Mouse (Mus musculus) G1E (cell line): ENCODE data around the gene Pfkl. TPM values are rescaled to one million over a fixed set of nuclear protein-coding genes. Genes with fewer than 3 reads are reported as not detected.
"Not testable (repeated sequence)": the region's sequence is repeated elsewhere in the genome, so short reads cannot be mapped to it uniquely, and the experiment has no call there.

Experiments used
- ATAC-seq: 2 replicates; pipeline ENCODE4 v1.8.0; 2016; ENCODE audit warnings: mild to moderate bottlenecking; ENCODE audit not compliant: insufficient number of reproducible peaks, poor library complexity, low FRiP score, severe bottlenecking; ENCODE audit errors: extremely low read depth
- DNase-seq: peaks from one replicate; pipeline ENCODE4 v3.0.0; 2012; ENCODE audit warnings: low spot score
- H3K27me3 ChIP-seq: 2 replicates; pipeline ENCODE4 v1.6.1; 2012; ENCODE audit warnings: mild to moderate bottlenecking, low read length, inconsistent platforms; ENCODE audit not compliant: insufficient read depth
- H3K36me3 ChIP-seq: replicated peaks from 2 replicates; pipeline ENCODE3; 2012; ENCODE audit warnings: mild to moderate bottlenecking, inconsistent platforms
- H3K4me1 ChIP-seq: 2 replicates; pipeline ENCODE4 v1.6.1; 2012; ENCODE audit warnings: low read depth, low read length, inconsistent platforms, mixed read lengths; ENCODE audit not compliant: insufficient read depth
- H3K4me3 ChIP-seq: 2 replicates; pipeline ENCODE4 v1.5.1; 2012; ENCODE audit warnings: low read depth, mild to moderate bottlenecking, inconsistent platforms, low read length, moderate library complexity, mixed read lengths
- H3K9me3 ChIP-seq: replicated peaks from 2 replicates; pipeline ENCODE4 v1.6.1; 2012; ENCODE audit warnings: inconsistent platforms
- CTCF ChIP-seq: IDR thresholded peaks from 2 replicates; pipeline ENCODE4 v1.5.1; 2012; ENCODE audit warnings: low read depth, low read length, inconsistent platforms, mixed read lengths
- GATA1 ChIP-seq: IDR thresholded peaks from 2 replicates; pipeline ENCODE4 v1.6.1; 2012; ENCODE audit warnings: borderline replicate concordance, low read length, inconsistent platforms, mixed read lengths
- GATA2 ChIP-seq: IDR thresholded peaks from 2 replicates; pipeline ENCODE4 v1.6.1; 2012; ENCODE audit warnings: low read depth, low read length, inconsistent platforms, borderline replicate concordance
- POLR2AphosphoS5 ChIP-seq: IDR thresholded peaks from 2 replicates; pipeline ENCODE4 v1.6.1; 2012; ENCODE audit warnings: low read depth, low read length, inconsistent platforms; ENCODE audit not compliant: insufficient replicate concordance
- TAL1 ChIP-seq: conservative IDR thresholded peaks from 2 replicates; pipeline ENCODE4 v1.6.1; 2012; ENCODE audit warnings: low read depth, low read length, inconsistent platforms, mixed read lengths
- polyA plus RNA-seq: library from polyadenylated mRNA; stranded (reverse); fragments of >175 nt; gene quantifications from 2 replicates; pipeline ENCODE4 v1.2.3, GENCODE M21; 2012
- total RNA-seq, 2 experiments: library from RNA; stranded (forward) in 1 of 2; stranded (reverse) in 1 of 2; fragments of 200-1000 nt in 1 of 2; fragments of >200 nt in 1 of 2; fragmentation: Nextera tagmentation in 1 of 2; gene quantifications; 2 replicates each; pipeline ENCODE4 v1.2.3; 2014 to 2017

The Pfkl gene
- total and polyA plus RNA-seq, 3 experiments: 38.5 to 182 (median 89.1) TPM

DNA sequence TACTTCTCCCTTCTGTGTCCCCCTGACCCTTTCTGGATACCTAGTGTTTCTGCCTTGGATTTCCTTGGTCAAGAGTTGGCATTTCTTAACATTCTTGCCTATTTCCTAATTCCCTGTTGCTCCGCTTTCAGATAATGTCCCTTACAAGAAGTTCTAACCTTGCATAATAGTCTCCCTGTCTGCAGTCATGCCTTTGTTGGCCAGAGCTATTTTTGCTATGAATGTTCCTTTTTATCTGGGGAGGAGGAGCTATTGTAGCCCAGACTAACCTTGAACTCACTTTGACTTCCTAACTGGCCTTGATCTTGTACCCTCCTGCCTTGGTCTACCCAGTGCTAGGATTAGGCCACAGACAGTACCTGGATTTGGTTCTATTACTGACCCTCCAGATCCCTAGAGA lies 5.6 kb upstream of the Pfkl start:
- DNase-seq (no peak), ATAC-seq (no peak)
- H3K36me3 ChIP-seq: no peaks in the 10 kb centered on the region
- H3K4me1 ChIP-seq: peaks cover 26% of the 10 kb centered on the region
- H3K9me3 ChIP-seq: peaks cover 5% of the 10 kb centered on the region; the same call in 1 of the 2 replicates
- H3K27me3 ChIP-seq: peaks cover 24% of the 10 kb centered on the region
- TF ChIP-seq GATA2: no peak
- no peak overlapping the region for H3K4me3 ChIP-seq

DNA sequence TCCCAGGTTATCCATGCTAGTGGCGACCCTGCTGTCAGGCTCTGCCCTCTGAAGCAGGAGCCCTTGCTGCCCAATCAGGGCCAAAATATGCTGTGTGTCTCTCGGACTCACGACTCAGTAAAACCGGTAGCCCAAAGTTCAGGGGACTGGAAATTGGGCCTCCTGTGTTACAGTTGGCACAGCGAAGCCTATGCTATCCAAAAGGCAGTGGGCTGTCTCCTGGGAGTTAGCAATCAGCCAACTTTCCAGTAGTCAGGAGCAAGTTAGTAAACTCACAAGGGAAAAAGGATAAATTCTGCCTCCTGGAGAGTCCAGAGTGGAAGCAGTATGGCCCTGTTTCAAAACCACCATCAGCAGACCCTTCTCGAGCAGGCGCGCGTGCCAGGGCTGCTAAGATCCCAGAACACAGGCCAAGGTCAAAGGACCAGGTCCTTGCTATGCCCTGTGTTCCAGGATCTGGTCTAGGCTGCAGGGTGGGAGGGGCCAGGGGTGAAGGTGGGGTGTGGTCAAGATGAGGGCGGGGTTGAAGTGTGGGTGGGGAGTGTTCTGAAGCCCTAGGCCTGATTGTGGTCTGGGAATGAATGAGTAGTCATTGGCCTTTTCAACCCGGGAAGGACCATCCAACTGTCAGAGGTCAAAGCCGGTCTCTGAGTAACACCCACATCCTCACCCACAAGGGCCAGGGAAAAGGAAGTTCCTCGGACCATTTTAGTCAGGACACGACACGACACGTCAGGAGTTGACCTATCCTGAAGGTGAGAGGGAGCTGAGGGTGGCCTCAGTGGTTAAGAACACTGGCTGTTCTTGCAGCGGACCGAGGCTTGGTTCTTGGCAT lies 3.0 kb upstream of the Pfkl start:
- TF ChIP-seq GATA2: no peak
- no peak for TF ChIP-seq POLR2AphosphoS5
- no peak for TF ChIP-seq GATA1
- no peak for TF ChIP-seq CTCF
- TF ChIP-seq TAL1: no peak
- H3K4me1 ChIP-seq: peaks cover 27% of the 10 kb centered on the region
- peaks cover 5% of the 10 kb centered on the region; the same call in 1 of the 2 replicates for H3K9me3 ChIP-seq
- no peak overlapping the region for H3K4me3 ChIP-seq
- DNase-seq: no peak
- peaks cover 22% of the 10 kb centered on the region for H3K27me3 ChIP-seq
- no peak for ATAC-seq
- H3K36me3 ChIP-seq: peaks cover 12% of the 10 kb centered on the region

DNA sequence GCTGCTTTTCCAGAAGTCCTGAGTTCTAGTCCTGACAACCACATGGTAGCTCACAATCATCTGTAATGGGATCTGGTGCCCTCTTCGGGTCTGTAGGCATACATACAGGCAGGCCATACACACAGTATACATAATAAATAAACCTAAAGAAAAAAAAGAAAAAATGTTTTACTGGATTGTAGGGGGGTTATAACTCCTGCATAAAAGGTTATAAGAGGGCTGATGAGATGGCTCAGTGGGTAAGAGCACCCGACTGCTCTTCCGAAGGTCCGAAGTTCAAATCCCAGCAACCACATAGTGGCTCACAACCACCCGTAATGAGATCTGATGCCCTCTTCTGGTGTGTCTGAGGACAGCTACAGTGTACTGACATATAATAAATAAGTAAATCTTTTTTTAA lies 1.2 kb upstream of the Pfkl start:
- H3K9me3 ChIP-seq, H3K27me3 ChIP-seq, H3K4me3 ChIP-seq, DNase-seq, ATAC-seq: not testable (repeated sequence)
- Histone ChIP-seq H3K36me3 (peaks cover 29% of the 10 kb centered on the region), H3K4me1 (peaks cover 44% of the 10 kb centered on the region)

DNA sequence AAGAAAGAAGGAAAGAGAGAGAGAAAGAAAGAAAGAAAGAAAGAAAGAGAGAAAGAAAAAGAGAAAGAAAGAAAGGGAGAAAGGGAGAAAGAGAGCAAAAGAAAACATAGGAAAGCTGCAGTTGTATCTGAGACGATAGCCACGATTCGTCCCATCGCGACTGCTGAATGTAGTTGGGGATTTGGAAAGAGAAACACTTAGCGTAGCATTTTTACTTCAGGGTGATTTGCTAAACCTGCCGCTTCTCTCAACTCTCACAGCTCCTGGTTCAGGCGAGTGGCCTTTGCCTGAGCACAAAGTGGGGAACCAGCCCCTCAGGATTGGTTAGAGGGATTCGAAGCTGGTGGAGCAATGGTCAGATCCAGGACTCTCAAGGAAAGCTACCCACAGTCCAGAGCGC lies 452 bp upstream of the Pfkl start:
- Histone ChIP-seq H3K4me3 (peak overlapping the region; percentile 64), H3K4me1 (peaks cover 52% of the 10 kb centered on the region), H3K27me3 (no peaks in the 10 kb centered on the region), H3K9me3 (peaks cover 5% of the 10 kb centered on the region; the same call in 1 of the 2 replicates), H3K36me3 (peaks cover 37% of the 10 kb centered on the region)
- DNase-seq: no peak
- no peak for ATAC-seq
- TF ChIP-seq POLR2AphosphoS5 (no peak), GATA1 (no peak), TAL1 (no peak), CTCF (no peak), GATA2 (no peak)

DNA sequence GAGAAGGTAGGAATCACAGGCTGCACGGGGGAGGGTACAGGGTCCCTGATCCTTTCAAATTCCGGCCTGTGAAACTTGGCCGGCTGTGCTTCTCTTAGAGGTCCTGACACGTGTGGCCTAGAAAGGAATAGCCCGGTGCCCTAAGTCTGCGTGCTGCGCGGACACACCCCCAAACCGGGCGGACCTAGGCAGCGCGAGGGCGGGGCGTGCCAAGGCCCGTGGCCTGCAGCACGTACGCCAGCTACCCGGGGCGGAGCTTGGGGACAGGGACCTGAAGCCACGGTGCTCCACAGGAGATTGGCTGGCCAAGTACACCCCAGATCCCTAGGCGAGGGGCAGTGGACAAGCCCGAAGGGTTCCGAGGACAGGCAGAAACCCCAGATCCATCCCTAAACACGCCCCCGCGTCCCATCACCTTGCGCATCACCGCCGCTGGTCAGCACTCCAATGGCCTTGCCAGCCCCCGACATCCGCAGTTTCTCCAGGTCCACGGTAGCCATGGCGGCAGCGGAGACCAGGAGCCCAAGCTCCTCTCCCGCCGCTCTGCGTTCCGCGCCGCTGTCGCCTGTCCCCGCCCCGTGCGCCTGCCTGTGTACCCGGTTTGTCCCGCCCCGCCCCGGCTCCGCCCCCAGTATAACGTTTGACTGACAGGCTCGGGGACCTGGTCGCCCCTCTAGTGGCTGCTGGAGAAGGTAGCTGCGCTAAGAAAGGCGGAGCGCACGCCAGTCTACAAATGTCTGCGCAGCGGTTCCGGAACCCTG lies 519 bp downstream of the Pfkl start:
- Histone ChIP-seq H3K4me1 (peaks cover 62% of the 10 kb centered on the region), H3K27me3 (no peaks in the 10 kb centered on the region), H3K4me3 (peak overlapping the region; percentile 91), H3K36me3 (peaks cover 47% of the 10 kb centered on the region), H3K9me3 (0 out of 2 replicates have a peak, but pooled peaks cover 1% of the 10 kb centered on the region)
- ATAC-seq: peak; percentile 82
- DNase-seq: peak; percentile 95
- TF ChIP-seq POLR2AphosphoS5: no peak
- no peak for TF ChIP-seq GATA1
- TF ChIP-seq GATA2: no peak

DNA sequence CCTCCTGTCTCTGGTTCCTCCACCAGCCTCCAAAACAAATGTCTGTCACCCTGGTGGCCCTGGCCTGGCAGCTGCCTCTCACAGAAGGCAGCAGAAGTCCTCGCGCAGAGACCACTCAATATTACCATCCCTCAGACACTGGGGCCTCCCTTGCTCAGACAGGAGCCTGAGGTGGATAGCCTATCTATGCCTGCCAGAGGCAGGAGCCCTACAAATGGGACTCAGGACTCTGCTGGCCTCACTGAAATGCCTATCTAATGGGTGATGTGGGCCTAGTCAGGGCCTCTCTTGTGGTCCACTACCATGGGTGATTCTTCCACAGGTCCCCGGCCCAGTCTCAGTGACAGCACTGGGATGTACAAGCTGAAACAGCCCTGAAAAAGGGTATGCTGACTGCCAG lies 1.7 kb downstream of the Pfkl start:
- Histone ChIP-seq H3K27me3 (no peaks in the 10 kb centered on the region), H3K36me3 (peaks cover 55% of the 10 kb centered on the region), H3K9me3 (no peaks in the 10 kb centered on the region), H3K4me3 (peak overlapping the region; percentile 91), H3K4me1 (peaks cover 64% of the 10 kb centered on the region)
- no peak for ATAC-seq
- TF ChIP-seq TAL1: no peak
- no peak for TF ChIP-seq GATA2
- no peak for TF ChIP-seq CTCF
- TF ChIP-seq GATA1: no peak
- TF ChIP-seq POLR2AphosphoS5: no peak
- DNase-seq: no peak
